Mouse (Mus musculus): ENCODE data around the gene Mmp28. TPM values are rescaled to one million over a fixed set of nuclear protein-coding genes. Genes with fewer than 3 reads are reported as not detected.

The Mmp28 gene
- polyA plus RNA-seq, 1 experiment, result 6.6 TPM

DNA sequence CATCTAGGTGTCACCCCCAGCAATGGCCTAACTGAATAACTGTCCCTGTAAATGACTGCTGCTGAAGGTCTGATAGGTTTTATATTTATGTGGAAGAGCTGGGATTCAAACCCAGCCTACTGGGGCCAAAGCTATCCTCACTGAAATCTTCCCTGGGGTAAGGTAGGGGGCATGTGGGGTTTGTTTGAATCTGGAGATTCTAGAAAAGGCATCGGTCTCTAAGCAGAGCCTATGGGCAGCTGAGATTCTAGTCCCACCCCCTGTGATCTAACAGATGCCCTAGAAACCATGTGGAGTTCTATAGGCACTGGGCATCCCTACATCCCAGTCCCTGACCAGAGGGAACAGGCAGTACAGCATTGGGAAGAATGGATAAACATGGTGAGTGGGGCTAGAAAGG lies 25.5 kb downstream of the Mmp28 start, which contains the start of gene 1700020L24Rik:
TSS of gene 1700020L24Rik (plus strand) at position 301 of the 400 bp plus-strand sequence.
- Histone ChIP-seq H3K27ac (replicated peaks; ENCODE audit: low read depth, low read length) (no peak within 1 kb of the TSS), H3K4me1 (ENCODE audit: control insufficient read depth, insufficient read depth, insufficient read length, low read length) (peaks cover 5% of the 10 kb centered on the region; the same call in 1 of the 2 replicates), H3K4me3 (ENCODE audit: insufficient read depth, low read depth, low read length) (no peak within 1 kb of the TSS)

DNA sequence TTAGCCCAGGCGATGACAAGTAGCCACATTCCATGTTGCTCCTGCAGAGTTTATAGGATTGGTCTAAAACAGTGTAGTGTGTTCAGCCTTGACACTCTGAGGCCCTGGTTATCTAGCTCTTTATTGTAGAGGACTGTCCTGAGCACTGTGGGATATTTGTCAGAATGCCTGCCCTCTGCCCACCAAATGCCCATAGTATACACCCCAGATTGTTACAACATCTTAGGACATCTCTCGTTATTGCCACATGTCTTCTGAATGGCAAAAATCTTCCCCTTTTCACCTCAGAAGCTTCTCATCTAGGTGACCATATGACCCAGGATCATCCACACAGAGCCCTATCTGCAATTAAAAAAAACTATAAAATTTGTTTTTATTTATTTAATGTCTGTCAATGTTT lies 30.3 kb downstream of the Mmp28 start:
- Histone ChIP-seq H3K4me3 (ENCODE audit: insufficient read depth, low read depth, low read length) (no peak overlapping the region), H3K4me1 (ENCODE audit: control insufficient read depth, insufficient read depth, insufficient read length, low read length) (no peaks in the 10 kb centered on the region), H3K27ac (replicated peaks; ENCODE audit: low read depth, low read length) (no peak overlapping the region)

DNA sequence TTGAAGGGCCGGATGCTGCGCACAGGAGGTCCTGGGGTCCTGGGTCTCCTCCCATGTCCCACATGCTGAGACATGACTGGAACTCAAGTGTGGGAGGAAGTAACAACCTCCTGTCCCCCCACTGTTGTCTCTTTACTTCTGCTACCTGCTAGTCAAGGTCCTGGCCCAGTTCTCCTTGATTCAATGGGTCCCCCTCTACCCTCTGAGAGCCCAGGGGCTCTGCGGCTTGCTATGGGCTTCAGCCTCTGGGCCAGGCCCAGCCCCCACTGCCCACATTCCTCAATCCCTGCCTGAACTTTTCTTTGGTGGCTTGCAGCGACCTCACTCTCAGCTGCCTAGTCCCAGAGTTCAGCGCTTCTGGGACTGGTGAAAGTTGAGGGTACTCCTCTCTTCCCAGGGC lies 33.5 kb downstream of the Mmp28 start, which contains the start of gene Gas2l2:
TSS of gene Gas2l2 (minus strand) at position 101 of the 400 bp plus-strand sequence.
- H3K4me3 ChIP-seq (ENCODE audit: insufficient read depth, low read depth, low read length), result no peak within 1 kb of the TSS
- no peaks in the 10 kb centered on the region for H3K4me1 ChIP-seq (ENCODE audit: control insufficient read depth, insufficient read depth, insufficient read length, low read length)
- no peak within 1 kb of the TSS for H3K27ac ChIP-seq (replicated peaks; ENCODE audit: low read depth, low read length)

DNA sequence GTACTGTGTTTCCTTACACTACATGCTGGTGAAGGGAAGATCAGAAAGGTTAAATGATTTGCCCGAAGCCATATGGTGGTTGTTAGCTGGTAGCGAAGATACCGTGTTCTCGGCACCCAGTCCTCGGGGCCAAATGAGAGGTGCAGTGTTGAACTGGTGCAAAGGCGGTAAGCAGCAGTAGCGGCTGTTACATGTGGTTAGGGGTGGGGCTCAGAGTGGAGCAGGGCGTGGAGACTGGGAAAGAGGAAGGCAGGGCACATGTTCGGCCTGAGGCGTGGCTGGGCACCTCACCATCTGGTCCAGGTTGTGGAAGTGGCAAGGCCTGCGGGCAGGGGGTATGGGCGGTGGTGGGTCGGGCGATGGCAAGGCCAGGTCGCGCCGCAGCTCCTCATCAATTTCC lies 35.9 kb downstream of the Mmp28 start:
- Histone ChIP-seq H3K4me3 (ENCODE audit: insufficient read depth, low read depth, low read length) (no peak overlapping the region), H3K27ac (replicated peaks; ENCODE audit: low read depth, low read length) (no peak overlapping the region), H3K4me1 (ENCODE audit: control insufficient read depth, insufficient read depth, insufficient read length, low read length) (no peaks in the 10 kb centered on the region)

DNA sequence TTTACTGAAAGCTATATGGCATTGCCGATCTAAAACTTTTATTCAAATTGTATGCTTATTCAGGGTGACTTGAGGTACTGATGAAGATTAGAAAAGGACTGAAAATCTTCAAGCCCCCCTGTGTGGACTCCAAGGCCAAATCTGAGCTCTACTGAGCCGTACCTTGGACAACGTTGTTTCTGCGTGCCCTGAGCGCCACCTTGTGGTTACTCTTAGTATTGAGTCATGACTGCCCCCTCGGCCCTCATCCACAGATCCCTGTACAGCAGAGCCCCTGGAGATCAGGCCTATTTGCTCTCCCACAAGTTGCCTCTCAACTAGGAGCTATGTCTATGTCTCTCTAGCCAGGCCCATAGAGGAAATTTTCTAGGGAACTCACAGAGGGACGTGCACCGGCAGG lies 38.2 kb downstream of the Mmp28 start:
- Histone ChIP-seq H3K4me3 (ENCODE audit: insufficient read depth, low read depth, low read length) (no peak overlapping the region), H3K27ac (replicated peaks; ENCODE audit: low read depth, low read length) (no peak overlapping the region), H3K4me1 (ENCODE audit: control insufficient read depth, insufficient read depth, insufficient read length, low read length) (no peaks in the 10 kb centered on the region)

DNA sequence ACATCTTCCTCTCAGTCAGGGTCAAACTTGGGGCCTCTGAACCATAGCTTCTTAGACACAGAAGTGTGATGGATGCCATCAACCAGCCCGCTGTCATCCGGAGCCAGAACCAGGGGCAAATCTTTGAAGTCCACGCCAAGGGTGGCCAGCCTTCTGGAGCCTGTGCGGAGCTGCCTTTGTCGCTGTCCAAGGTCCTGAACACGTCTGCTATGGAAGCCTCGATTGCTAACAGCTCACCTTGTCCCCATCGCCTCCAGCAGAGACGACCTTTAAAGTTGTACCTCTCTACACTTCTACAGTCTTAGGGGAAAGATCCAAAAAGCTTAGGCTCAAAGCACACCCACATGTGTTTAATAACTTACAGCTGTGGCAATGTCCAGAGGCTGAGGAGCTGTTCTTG lies 41.6 kb downstream of the Mmp28 start:
- Histone ChIP-seq H3K4me1 (ENCODE audit: control insufficient read depth, insufficient read depth, insufficient read length, low read length) (no peaks in the 10 kb centered on the region), H3K4me3 (ENCODE audit: insufficient read depth, low read depth, low read length) (no peak overlapping the region), H3K27ac (replicated peaks; ENCODE audit: low read depth, low read length) (no peak overlapping the region)

DNA sequence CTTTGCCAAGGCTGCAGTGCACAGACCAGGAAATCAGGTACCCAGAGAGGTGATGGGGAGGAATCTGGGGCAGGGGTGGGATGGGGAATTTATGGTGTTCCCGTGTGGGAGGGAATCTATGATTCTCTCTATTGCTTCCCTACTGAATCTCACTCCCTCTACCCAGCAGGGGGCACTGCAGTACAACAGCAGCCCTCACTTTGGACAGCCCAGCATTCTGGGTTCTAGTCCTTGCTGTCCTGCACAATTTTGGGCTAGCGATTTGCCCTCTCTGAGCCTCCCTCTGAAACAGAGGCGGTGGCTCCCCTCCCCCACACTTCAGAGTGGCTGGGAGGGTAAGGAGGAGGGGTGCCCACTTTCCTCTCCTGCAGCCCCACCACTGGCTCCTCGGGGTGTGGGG lies 42.5 kb downstream of the Mmp28 start:
- Histone ChIP-seq H3K27ac (replicated peaks; ENCODE audit: low read depth, low read length) (no peak overlapping the region), H3K4me3 (ENCODE audit: insufficient read depth, low read depth, low read length) (no peak overlapping the region), H3K4me1 (ENCODE audit: control insufficient read depth, insufficient read depth, insufficient read length, low read length) (no peaks in the 10 kb centered on the region)

DNA sequence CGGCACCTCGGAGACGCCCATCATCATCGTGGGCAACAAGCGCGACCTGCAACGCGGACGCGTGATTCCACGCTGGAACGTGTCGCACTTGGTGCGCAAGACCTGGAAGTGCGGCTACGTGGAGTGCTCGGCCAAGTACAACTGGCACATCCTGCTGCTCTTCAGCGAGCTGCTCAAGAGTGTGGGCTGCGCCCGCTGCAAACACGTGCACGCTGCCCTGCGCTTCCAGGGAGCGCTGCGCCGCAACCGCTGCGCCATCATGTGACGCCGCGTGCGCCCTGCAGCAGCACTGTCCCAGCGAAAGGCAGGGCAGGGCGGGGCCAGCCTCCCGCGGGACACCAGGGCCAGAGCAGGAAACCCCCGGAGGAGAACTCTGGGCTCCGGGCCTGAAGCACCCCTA lies 44.3 kb downstream of the Mmp28 start:
- no peak overlapping the region for H3K27ac ChIP-seq (replicated peaks; ENCODE audit: low read depth, low read length)

DNA sequence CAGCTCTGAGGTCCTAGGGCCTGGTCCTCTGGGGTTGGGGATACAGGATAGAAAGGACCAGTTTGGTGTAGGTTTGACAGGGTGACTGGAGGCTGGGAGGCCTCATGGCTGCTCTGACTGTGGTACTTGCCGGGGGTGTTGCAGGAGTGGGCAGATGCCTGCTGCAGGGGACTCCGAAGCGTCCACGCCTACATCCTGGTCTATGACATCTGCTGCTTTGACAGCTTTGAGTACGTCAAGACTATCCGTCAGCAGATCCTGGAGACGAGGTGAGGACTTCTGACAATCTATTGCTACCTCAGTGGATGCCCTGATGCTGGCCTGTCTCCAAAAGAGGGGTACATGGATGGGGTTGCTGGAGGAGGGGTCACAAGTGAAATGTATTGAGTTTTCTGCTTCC lies 45.2 kb downstream of the Mmp28 start:
- Histone ChIP-seq H3K4me1 (ENCODE audit: control insufficient read depth, insufficient read depth, insufficient read length, low read length) (no peaks in the 10 kb centered on the region), H3K4me3 (ENCODE audit: insufficient read depth, low read depth, low read length) (no peak overlapping the region), H3K27ac (replicated peaks; ENCODE audit: low read depth, low read length) (no peak overlapping the region)

More for the DNA sequence above, 44.3 kb downstream of the Mmp28 start:
- Histone ChIP-seq H3K4me1 (ENCODE audit: control insufficient read depth, insufficient read depth, insufficient read length, low read length) (no peaks in the 10 kb centered on the region), H3K4me3 (ENCODE audit: insufficient read depth, low read depth, low read length) (no peak overlapping the region)

DNA sequence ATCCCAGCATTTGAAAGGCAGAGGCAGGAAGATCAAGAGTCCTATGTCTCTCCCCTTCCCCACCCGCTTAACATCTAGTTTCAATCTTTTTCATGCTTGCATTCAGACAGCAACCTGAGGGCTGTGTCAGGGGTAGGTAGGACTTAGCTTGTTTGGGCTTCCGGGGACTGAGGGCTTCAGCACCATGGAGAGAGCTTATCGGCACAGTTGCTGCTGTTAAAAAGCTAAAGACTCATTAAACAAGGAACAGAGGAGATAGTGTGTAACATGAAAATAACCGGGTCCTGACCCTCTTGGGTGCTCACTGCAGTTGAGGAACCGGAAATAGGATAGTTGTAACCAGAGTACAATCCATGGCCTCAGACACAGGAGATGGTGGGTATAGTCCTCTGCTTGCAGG lies 45.8 kb downstream of the Mmp28 start:
- Histone ChIP-seq H3K4me3 (ENCODE audit: insufficient read depth, low read depth, low read length) (no peak overlapping the region), H3K4me1 (ENCODE audit: control insufficient read depth, insufficient read depth, insufficient read length, low read length) (no peaks in the 10 kb centered on the region), H3K27ac (replicated peaks; ENCODE audit: low read depth, low read length) (no peak overlapping the region)

DNA sequence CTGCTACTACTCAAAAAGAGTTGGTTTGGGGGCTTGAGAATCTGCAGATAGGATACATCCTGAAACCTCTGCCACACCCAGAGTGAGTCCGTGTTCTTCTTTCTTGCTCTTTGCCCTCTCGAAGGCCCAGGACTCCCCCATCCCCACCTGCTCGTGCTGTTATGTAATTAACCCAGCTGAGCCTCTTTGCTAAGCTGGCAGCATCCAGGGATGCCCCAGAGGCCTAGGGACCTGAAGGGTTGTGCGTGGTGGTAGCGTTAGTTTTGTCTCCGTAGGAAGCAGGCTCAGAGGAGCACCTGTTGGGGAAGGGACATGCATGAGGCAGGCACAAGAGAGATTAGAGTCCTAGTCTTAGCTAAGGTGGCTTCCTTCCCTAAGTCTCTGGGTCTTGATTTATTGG lies 52.4 kb downstream of the Mmp28 start:
- H3K4me3 ChIP-seq (ENCODE audit: insufficient read depth, low read depth, low read length), result no peak overlapping the region
- no peak overlapping the region for H3K27ac ChIP-seq (replicated peaks; ENCODE audit: low read depth, low read length)
- no peaks in the 10 kb centered on the region; the same call in 1 of the 2 replicates for H3K4me1 ChIP-seq (ENCODE audit: control insufficient read depth, insufficient read depth, insufficient read length, low read length)

DNA sequence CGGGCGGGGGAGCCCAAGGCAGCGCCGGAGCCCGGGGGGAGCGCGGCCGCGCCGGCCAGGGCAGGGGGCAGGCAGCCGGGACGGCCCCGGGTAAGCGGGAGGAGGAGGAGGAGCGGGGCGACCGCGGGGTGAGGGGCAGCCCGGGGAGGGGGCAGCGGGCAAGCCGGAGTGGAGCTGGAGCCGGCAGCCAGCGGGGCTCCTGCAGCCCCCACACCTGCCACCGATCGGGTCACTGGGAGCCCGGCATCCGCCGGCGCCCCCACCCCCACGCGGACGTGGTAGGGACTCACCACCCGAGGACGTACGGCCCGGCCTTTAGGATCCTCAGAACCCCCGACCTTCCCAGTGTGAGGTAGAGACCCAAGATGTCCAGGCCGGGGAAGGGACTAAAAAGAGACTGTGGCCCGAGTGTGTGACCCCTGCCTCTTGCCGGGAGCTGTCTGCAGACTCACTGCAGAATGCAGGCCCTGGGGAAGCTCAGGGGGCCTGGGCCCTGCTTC lies 53.0 kb downstream of the Mmp28 start:
- Histone ChIP-seq H3K4me3 (ENCODE audit: insufficient read depth, low read depth, low read length) (peak overlapping the region; percentile 16; the same call in 1 of the 2 replicates), H3K4me1 (ENCODE audit: control insufficient read depth, insufficient read depth, insufficient read length, low read length) (no peaks in the 10 kb centered on the region; the same call in 1 of the 2 replicates), H3K27ac (replicated peaks; ENCODE audit: low read depth, low read length) (no peak overlapping the region)

DNA sequence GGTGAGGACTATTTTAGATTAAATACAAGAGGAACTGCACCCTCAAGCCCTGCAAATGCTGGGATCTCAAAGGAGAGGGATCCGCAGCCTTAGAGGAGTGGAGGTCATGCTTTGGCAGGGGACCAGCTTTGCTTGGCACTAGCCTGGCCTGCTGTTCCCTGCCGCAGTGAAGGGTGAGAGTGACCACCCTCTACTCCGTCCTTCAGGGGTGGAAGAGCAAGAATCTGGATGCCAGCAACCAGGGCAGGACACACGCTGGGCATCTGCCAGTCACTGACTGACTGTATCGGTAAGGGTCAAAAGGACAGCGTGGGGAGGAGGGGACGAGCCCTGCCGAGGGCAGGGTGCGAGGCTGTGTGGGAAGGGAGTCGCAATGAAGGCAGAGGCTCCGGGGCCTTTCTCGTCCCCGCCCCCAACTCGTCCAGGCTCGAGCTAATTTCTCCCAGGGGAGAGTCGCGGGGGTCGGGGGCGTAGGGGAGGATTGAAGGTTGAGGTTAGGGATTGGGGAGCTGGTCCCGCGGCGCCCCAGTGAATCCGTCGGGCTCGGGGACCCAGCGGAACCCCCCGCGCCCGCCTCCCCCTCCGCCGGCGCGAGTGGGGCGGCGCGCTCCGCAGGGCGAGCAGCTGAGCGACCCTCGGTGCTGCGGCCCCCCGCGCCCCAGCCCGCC lies 53.6 kb downstream of the Mmp28 start, which contains the start of gene Rasl10b:
TSS of gene Rasl10b (plus strand) at position 51 of the 668 bp plus-strand sequence.
- Histone ChIP-seq H3K4me3 (ENCODE audit: insufficient read depth, low read depth, low read length) (peak within 1 kb of the TSS; percentile 16), H3K27ac (replicated peaks; ENCODE audit: low read depth, low read length) (no peak within 1 kb of the TSS), H3K4me1 (ENCODE audit: control insufficient read depth, insufficient read depth, insufficient read length, low read length) (no peaks in the 10 kb centered on the region; the same call in 1 of the 2 replicates)

DNA sequence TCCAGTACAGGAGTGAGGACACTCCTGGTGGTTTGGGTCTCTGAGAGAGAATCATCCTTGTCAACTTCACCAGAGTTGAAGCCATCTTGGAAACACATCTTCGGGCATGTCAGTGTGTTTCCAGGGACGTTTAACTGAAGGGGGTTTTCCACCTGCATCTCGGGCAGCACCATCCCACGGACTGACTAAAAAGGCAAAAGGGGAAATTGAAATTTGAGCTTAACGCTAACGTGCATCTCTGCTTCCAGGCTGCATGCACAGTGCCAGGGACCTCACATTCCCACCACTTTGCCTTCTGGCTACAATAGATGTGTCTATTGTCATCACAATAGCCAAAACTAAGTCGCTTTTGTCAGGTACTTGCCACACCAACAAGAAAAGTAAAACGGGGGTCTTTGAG lies 54.6 kb downstream of the Mmp28 start:
- no peak overlapping the region for H3K27ac ChIP-seq (replicated peaks; ENCODE audit: low read depth, low read length)
- no peaks in the 10 kb centered on the region; the same call in 1 of the 2 replicates for H3K4me1 ChIP-seq (ENCODE audit: control insufficient read depth, insufficient read depth, insufficient read length, low read length)
- H3K4me3 ChIP-seq (ENCODE audit: insufficient read depth, low read depth, low read length), result no peak overlapping the region

DNA sequence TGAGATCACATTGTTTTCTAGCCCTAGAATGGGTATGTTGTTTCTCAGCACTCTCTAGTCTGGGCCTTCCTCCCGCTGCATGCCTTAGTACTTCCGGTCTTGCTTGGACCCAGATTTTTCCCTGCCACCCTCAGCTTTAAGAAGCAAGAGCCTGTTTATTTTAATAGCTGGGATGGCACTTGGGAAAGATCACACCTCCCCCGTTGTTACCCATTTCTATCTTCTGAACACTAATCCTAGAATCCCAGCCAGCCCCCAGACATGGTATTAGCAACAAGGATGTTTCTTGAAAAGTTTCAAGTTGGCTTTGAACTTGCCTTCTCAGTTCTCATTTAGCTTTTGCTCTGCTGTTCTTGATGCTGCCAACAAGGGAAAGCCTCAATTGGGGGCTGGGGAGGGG lies 56.5 kb downstream of the Mmp28 start:
- Histone ChIP-seq H3K4me1 (ENCODE audit: control insufficient read depth, insufficient read depth, insufficient read length, low read length) (no peaks in the 10 kb centered on the region; the same call in 1 of the 2 replicates), H3K27ac (replicated peaks; ENCODE audit: low read depth, low read length) (no peak overlapping the region), H3K4me3 (ENCODE audit: insufficient read depth, low read depth, low read length) (no peak overlapping the region)

DNA sequence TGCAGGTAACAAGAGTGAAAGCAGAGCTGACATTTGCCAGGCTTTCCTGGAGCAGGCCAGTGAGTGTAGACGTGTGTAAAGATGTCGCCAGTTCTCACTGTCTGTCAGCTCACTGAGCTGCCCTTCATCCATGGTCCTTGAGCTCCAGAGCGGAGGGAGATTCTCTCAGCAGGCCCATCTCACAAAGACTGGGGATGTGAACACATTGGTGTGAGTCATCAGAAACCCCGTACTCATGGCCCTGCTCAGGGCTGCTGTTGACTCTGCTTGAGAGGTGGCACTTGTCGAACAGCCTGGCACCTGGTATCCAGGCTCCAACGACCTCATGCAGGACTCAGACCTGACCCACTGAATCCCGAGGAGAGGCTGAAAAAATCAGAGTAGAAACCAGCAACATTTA lies 59.1 kb downstream of the Mmp28 start:
- Histone ChIP-seq H3K27ac (replicated peaks; ENCODE audit: low read depth, low read length) (no peak overlapping the region), H3K4me3 (ENCODE audit: insufficient read depth, low read depth, low read length) (no peak overlapping the region), H3K4me1 (ENCODE audit: control insufficient read depth, insufficient read depth, insufficient read length, low read length) (no peaks in the 10 kb centered on the region)
